Mouse (Mus musculus) bone marrow, adult 2 months (tissue): ENCODE results near the gene Tmem174. TPM values are rescaled to one million over a fixed set of nuclear protein-coding genes. Genes with fewer than 3 reads are reported as not detected.
A peak's percentile ranks its signal among the peaks of the same experiment; 100 is the strongest.

ENCODE experiments used
- H3K27ac ChIP-seq: fragments of 200-500 bp; 2 replicates; pipeline ENCODE4 v1.5.1; 2012; ENCODE audit warnings: low read depth, mild to moderate bottlenecking, control low read depth, inconsistent platforms, low read length; ENCODE audit not compliant: control insufficient read depth, poor library complexity, insufficient read depth
- H3K4me1 ChIP-seq: fragments of 200-500 bp; 2 replicates; pipeline ENCODE4 v1.6.1; 2011; ENCODE audit warnings: low read length; ENCODE audit not compliant: control insufficient read depth, insufficient read depth
- H3K4me3 ChIP-seq: fragments of 200-500 bp; replicated peaks from 2 replicates; pipeline ENCODE3; 2011; ENCODE audit warnings: mild to moderate bottlenecking, low read depth, low read length, control low read depth; ENCODE audit not compliant: control insufficient read depth
- CTCF ChIP-seq: fragments of 200-500 bp; IDR thresholded peaks from 2 replicates; pipeline ENCODE4 v1.5.1; 2011; ENCODE audit warnings: low read length, control low read depth; ENCODE audit not compliant: control insufficient read depth, insufficient read depth
- POLR2A ChIP-seq: fragments of 200-500 bp; IDR thresholded peaks from 2 replicates; pipeline ENCODE4 v1.6.1; 2011; ENCODE audit warnings: low read depth, mild to moderate bottlenecking, control low read depth, low read length, borderline replicate concordance; ENCODE audit not compliant: control insufficient read depth
- WGBS: fragments of 180-500 bp; shearing (Covaris S2); methylation state at CpG from one replicate; pipeline ENCODE4 v1.1.7; 2018; 5-methylcytosine and 5-hydroxymethylcytosine counted together
- polyA plus RNA-seq: library from polyadenylated mRNA; stranded (reverse); fragments of >200 nt; gene quantifications from 2 replicates; pipeline ENCODE4 v1.2.4, GENCODE M21; 2011; ENCODE audit warnings: low replicate concordance; ENCODE audit not compliant: missing spikeins, insufficient read depth, insufficient read length

The Tmem174 gene
- polyA plus RNA-seq, 1 experiment, result 1.1 TPM

GRCm38 (mm10) chr13:98591406-98591805 is 45.8 kb downstream of the Tmem174 start:
- Histone ChIP-seq H3K27ac (no peak overlapping the region), H3K4me1 (peaks cover 1% of the 10 kb centered on the region; the same call in 1 of the 2 replicates), H3K4me3 (no peak overlapping the region)
- WGBS, result 72% methylated on average over 6 of the region's 6 CpGs
- TF ChIP-seq POLR2A, result no peak
- TF ChIP-seq CTCF, result no peak

- Histone ChIP-seq H3K27ac (no peak overlapping the region), H3K4me1 (peaks cover 1% of the 10 kb centered on the region; the same call in 1 of the 2 replicates), H3K4me3 (no peak overlapping the region)
- no peak for TF ChIP-seq POLR2A
- no peak for TF ChIP-seq CTCF
- WGBS, result 51% methylated on average over 6 of the region's 6 CpGs
Measured at GRCm38 (mm10) chr13:98590693-98591389, 46.4 kb downstream of the Tmem174 start.

- no peak overlapping the region for H3K27ac ChIP-seq
- TF ChIP-seq POLR2A (no peak), CTCF (no peak)
- H3K4me3 ChIP-seq, result no peak overlapping the region
- WGBS, result 33% methylated on average over 9 of the region's 9 CpGs
- peaks cover 1% of the 10 kb centered on the region; the same call in 1 of the 2 replicates for H3K4me1 ChIP-seq
Measured at GRCm38 (mm10) chr13:98589572-98589971, 47.6 kb downstream of the Tmem174 start.

- no peak overlapping the region for H3K4me3 ChIP-seq
- TF ChIP-seq CTCF (peak; percentile 66), POLR2A (no peak)
- peaks cover 1% of the 10 kb centered on the region; the same call in 1 of the 2 replicates for H3K4me1 ChIP-seq
Measured at GRCm38 (mm10) chr13:98588951-98589501, 48.2 kb downstream of the Tmem174 start.

GRCm38 (mm10) chr13:98588480-98588879 is 48.7 kb downstream of the Tmem174 start:
- H3K4me1 ChIP-seq, result peaks cover 1% of the 10 kb centered on the region; the same call in 1 of the 2 replicates
- 17% methylated on average over 12 of the region's 12 CpGs for WGBS
- H3K4me3 ChIP-seq, result no peak overlapping the region
- no peak for TF ChIP-seq CTCF
- no peak for TF ChIP-seq POLR2A
- no peak overlapping the region for H3K27ac ChIP-seq

More at GRCm38 (mm10) chr13:98588951-98589501, 48.2 kb downstream of the Tmem174 start:
- WGBS, result 2% methylated on average over 35 of the region's 35 CpGs
- H3K27ac ChIP-seq, result no peak overlapping the region; the same call in 1 of the 2 replicates

GRCm38 (mm10) chr13:98587639-98588038 is 49.6 kb downstream of the Tmem174 start:
- Histone ChIP-seq H3K4me3 (no peak overlapping the region), H3K27ac (no peak overlapping the region), H3K4me1 (peaks cover 1% of the 10 kb centered on the region; the same call in 1 of the 2 replicates)
- WGBS, result 9% methylated on average over 14 of the region's 14 CpGs
- no peak for TF ChIP-seq CTCF
- TF ChIP-seq POLR2A, result no peak

- 21% methylated on average over 17 of the region's 17 CpGs for WGBS
- no peak overlapping the region for H3K4me3 ChIP-seq
Measured at GRCm38 (mm10) chr13:98586817-98587575, 50.2 kb downstream of the Tmem174 start.

More at GRCm38 (mm10) chr13:98586817-98587575, 50.2 kb downstream of the Tmem174 start:
- TF ChIP-seq POLR2A (no peak), CTCF (no peak)
- Histone ChIP-seq H3K27ac (no peak overlapping the region), H3K4me1 (peaks cover 1% of the 10 kb centered on the region; the same call in 1 of the 2 replicates)

Other genes starting within 250 kb of the Tmem174 start
- gene Gm10320, start 145.4 kb downstream of the Tmem174 start, polyA plus RNA-seq, result 9.2 TPM in 1 of 2 replicates, not detected in the other
- gene Tmem171, start 57.4 kb upstream of the Tmem174 start, polyA plus RNA-seq, result not detected in 2 replicates
- 35.7 and 96.2 TPM in 2 replicates for gene Fcho2, start 178.0 kb upstream of the Tmem174 start, polyA plus RNA-seq